Mouse (Mus musculus) frontal cortex, adult 2 months (tissue): ENCODE measurements around the gene Gm11444. TPM values are rescaled to one million over a fixed set of nuclear protein-coding genes. Genes with fewer than 3 reads are reported as not detected.

Source experiments
- DNase-seq, 2 experiments: peaks; one replicate each; pipeline ENCODE4 v3.0.0; 2022; ENCODE audit warnings: low spot score in 1 of 2; ENCODE audit errors: extremely low spot score in 1 of 2
- polyA plus RNA-seq: library from polyadenylated mRNA; depleted of rRNA; stranded (reverse); fragments of >200 nt; gene quantifications from 2 replicates; pipeline ENCODE4 v1.2.3, GENCODE M21; 2012

Gene Gm11444
- polyA plus RNA-seq, 1 experiment = not detected

DNA sequence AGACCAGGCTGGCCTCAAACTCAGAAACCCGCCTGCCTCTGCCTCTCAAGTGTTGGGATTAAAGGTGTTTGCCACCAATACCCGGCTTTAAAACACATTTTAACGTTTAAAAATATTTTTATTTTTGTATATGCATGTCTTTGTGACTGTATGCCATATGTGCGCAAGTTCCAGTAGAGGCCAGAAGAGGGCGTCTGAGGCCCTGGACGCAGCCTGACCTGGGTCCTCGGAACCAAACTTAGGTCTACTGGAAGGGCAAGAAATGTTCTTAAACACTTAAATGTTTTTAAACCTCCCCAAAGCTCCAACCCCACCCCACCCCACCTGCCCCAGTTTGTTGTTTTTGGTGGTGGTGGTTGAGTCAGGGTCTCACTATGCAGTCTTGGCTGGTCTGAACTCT lies 14.2 kb upstream of the Gm11444 start:
- no peak for DNase-seq

- DNase-seq = no peak
Observed at GRCm38 (mm10) chr11:85857997-85858698, 8.0 kb upstream of the Gm11444 start.

DNA sequence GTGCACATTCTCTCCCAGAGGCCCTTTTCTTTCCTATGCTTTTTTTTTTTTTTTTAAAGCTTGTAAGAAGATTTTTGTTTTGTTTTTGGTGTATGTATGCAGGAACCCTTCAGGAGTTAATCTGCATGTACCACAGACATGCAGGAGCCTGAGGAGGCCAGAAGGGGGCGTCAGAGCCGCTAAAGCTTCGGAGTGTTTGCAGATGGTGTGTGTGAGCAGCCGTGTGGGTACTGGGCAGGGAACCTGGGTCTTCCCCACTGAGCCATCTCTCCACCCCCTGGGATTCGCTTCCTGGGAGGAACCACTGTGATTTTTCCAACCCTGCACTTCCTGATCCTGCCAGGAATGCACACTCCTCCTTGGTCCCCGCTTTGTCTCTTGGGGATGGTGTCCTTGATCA lies 625 bp upstream of the Gm11444 start:
- no peak for DNase-seq

GRCm38 (mm10) chr11:85849037-85849436 lies 1.1 kb downstream of the Gm11444 start:
- peak; percentile 36 to 77 for DNase-seq

- no peak for DNase-seq
Observed at GRCm38 (mm10) chr11:85846509-85846908, 3.6 kb downstream of the Gm11444 start.

- no peak for DNase-seq
Observed at GRCm38 (mm10) chr11:85845921-85846320, 4.2 kb downstream of the Gm11444 start.

DNA sequence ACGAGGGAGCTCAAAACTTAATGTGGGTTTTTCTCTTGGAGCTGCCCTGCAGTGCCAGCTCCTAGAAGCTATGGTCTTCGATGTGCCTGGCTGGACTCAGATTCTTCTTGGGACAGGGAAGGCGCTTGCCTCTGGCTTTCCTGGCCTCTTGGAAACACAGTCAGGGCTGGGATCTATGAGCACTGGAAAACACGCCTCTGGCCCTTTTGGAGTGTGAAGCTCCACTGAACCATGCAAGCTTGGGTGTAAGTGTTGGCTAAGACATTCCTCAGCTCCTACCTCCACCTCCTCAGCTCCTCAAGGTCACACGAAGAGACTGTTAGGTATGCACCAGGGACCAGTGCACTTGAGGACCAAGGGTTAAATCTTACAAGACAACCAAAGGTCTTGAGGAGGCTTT lies 5.2 kb downstream of the Gm11444 start:
- DNase-seq = no peak

- DNase-seq = peak in 1 of 2 experiments; percentile 80
Observed at GRCm38 (mm10) chr11:85844144-85844965, 5.8 kb downstream of the Gm11444 start.

- no peak for DNase-seq
Observed at GRCm38 (mm10) chr11:85843347-85843692, 6.8 kb downstream of the Gm11444 start.

DNA sequence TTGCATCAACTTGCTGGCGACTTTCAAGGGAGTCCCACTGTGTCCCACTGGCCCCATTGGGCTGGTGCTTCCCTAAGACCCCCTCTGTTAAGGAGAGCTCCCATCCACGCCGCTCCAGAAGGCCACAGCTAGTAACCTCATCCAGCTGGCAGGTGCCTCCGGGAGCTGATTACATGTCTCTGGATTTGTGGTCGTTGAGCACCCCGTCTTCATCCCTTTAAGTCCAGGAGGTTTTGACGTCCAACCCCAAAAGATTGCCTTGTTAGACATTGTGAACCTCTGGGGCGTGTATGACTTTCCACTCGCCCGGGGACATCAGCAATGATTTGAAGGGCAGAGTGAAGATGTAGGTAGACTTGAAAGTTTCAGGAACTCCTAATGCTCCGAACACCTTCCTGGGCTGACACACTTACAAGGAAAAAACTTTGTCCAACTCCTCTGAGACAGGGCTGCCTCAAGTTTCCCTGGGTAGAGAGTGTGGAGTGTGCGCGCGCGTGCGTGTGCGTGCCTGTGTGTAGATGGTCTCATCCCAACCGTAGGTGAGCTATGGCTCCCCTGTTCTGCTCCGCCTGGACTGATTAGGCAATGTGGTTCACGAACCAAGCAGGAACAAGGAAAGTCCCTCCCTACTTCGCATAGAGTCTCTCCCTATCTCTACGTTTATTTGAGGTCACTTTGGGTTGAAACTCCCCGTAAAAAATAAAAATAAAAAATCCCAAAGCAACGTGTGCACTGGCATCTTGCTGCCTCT lies 7.4 kb downstream of the Gm11444 start:
- DNase-seq = no peak

GRCm38 (mm10) chr11:85841980-85842379 lies 8.2 kb downstream of the Gm11444 start:
- peak in 1 of 2 experiments; percentile 45 for DNase-seq

DNA sequence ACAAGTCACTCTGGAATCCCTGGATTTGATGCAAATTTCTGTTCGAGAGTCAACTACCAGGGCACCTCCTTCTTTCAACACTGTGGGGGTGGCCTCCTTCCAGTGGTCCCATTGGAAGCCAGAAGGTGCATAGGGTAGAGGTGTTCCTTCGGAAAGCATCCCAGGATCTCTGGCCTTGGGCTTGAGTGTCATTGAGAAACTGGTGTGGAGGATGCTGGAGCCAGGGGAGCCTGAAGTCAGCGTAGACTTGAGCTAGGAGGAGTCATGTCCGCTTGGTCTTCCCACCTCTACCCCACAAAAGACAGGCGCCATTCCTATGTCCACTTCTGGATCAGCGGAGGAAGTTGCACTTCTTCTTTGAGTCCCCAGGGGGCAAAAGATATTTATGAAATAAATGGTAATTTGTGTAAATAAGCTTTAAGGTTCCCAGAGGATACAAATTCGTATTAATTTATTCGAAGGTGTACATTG lies 8.9 kb downstream of the Gm11444 start:
- no peak for DNase-seq

- DNase-seq = no peak
Observed at GRCm38 (mm10) chr11:85840803-85841145, 9.4 kb downstream of the Gm11444 start.

DNA sequence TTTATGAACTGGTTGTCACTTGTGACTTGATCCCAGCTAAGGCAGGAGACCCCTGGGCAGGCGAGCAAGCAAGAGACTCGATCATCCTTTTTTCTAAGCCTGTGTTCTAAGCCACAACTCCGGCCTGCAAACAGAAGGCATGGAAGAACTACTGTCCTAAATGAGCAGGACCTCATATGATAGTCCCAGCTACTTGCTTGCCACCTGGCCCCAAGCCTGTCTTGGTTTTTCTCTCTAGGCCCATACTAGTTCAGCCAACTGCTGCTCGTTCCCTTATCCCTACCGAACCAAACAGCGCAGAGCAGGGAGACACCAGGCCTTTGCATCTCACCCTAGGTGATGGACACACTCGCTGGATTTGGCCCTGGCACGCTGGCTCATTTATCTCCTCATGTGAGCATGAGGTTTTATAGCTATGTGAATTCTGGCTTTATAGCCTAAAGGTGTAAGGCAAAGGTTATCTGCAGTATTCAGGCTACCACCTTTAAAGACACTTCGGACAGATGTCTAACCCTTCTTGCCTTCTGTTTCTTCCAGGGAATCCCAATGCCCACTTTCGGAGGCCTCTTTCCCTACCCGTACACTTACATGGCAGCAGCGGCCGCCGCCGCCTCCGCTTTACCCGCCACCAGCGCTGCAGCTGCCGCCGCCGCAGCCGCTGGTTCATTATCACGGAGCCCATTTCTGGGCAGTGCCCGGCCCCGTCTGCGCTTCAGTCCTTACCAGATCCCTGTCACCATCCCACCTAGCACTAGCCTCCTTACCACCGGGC lies 9.9 kb downstream of the Gm11444 start:
- DNase-seq = no peak

DNA sequence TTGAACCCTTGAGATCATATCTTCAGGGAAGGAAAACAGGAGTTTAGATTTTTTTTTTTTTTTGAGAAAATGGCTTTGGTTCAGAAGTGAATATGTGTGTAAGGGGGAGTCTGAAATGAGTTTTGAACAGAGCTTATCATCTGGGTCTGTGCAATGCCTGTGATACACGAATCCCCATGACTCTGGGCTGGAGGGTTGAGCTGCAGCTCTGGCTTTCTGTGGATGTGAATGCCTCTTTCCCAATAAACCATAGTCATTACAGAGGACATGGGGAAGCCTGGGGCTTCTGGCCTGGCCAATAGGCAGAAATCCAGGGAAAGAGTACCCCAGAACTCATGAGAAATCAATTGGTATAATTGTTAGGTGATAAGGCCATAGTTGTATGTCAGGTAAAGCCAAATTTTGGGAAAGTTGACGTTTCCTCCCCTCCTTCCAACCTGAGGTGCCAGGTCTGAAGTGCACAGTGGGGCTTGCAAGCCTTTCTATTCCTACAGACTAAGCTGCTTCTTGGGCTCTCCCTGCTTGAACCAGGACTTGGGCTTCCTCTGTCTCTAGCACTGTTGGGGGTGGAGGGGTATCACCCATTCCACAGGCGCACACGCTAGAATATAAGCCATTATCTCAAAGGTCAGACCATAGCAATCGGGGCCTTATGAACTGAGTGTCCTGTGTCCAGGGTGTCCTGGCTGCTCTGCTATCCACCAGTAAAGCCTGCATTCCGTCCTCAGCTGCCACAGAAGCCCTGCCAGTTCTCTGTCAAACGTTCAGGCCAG lies 10.7 kb downstream of the Gm11444 start:
- no peak for DNase-seq

DNA sequence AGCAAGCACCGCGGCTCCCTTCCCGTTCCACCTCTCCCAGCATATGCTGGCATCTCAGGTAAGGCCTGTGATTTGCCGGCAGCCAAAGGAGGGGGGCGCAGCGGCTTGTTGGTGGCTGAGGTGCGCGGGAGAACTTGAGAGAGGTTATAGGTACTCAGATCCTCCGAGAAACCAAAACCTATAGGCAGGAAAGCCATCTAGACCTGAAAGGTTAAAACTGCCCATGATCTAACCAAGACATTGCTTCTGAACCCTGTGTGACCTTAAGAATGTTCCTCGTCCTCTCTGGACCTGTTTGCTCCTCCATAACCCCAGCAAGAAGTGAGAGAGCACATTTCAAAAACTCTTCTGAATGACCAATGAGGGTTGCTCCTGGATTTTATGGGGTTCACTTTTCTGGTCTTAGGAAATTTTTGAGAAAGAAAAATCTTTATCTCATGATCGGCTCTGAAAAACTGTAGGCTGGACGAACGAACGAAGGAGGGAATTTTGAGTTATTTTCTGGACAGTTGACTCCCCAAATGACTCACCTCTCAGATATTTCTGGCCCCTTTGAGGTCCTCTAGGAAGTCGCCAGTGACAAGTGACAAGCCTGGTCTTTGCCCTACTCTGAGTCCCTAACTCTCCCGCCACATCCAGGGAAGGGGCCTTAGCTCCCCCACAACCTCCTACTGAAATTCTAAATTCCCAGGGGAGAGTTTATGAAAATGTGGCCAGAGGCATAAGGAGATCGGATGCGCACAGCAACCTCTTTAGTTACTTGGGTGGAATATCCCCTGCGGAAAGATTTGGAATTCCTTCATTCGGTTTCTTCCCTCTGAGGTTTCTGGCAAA lies 11.5 kb downstream of the Gm11444 start:
- DNase-seq = no peak

- DNase-seq = no peak
Observed at GRCm38 (mm10) chr11:85837648-85838423, 12.3 kb downstream of the Gm11444 start.

DNA sequence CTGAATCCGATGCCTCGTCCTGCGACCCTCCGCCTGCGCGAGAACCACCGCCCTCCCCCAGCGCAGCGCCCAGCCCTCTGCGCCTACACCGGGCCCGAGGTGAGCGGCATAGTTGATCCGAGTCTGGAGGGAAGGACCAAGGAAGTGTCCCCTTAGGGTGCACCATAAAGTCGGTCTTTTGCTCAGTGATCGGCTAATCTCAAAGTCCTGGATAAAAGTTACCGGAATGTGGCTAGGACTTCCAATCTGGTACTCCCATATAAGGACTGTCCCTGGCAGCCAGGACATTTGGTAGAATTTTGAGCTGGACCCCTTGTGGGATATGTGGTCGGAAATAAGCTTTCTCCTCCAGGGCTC lies 12.9 kb downstream of the Gm11444 start:
- no peak for DNase-seq
